In the genomic region with DNA sequence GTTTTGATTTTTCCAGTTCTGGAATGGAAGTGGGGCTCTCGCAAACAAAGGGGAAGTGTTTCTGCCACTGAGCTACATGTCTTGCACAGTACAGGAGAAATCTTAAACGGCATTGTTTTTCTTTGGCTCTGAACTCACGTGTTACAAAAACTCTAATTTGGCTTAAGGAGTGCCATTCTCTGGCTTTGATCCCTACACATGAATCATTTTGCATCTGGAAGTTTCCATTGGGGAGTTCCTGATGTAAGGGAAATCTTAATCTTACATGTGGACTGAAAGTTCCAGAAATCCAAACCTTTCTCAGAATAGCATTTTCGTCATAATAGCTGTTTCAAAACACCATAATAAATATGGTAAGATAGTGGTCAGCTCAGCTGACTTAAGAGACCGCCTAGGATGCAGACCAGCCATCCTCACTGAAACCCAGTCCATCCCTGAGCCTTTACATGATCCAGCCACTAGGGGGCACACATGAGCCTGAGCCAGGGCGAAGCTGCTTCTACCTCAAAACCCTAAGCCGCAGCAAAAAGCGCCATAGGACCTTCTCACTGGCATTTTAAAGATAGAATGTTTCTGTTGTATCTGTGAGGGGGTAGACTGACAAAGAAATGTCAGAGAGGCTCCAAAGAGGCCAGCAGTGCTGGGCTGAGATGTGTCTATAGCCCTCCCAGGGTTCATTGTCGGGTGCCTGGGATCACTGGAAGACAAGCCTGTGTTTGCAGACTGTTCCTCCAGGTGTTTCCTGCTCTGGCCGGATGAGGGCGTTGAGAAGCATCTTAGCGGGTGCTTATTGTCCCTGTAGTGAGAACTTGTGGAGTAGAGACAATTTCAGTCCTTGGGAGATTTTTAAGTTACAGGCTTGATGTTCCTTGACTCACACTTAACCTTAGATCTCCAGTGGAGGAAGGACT, we compare ENCODE assay signal across 8 mouse cellular contexts. TPM values are rescaled to one million over a fixed set of nuclear protein-coding genes. Genes with fewer than 3 reads are reported as not detected.
A peak's percentile ranks its signal among the peaks of the same experiment; 100 is the strongest.
DNase-seq lines count a peak whose midpoint lies in the region; ATAC-seq and TF ChIP-seq lines count a peak whose summit lies in the region.

No protein-coding gene starts in this region.

- WGBS in forebrain, embryonic 12.5 days = 15% methylated on average over 12 of the region's 12 CpGs
- WGBS in heart, postnatal 0 days = 20% methylated on average over 12 of the region's 12 CpGs
- WGBS in liver, embryonic 14.5 days (ENCODE audit: insufficient replicate concordance) = 8% methylated on average over 12 of the region's 12 CpGs
- 11% methylated on average over 12 of the region's 12 CpGs for WGBS in neural tube, embryonic 13.5 days

- peak overlapping the region; percentile 45 for H3K4me2 ChIP-seq in forebrain, embryonic 12.5 days
- peak overlapping the region; percentile 41 for H3K4me2 ChIP-seq in heart, postnatal 0 days (ENCODE audit: low read depth, low read length)
- H3K4me2 ChIP-seq in liver, embryonic 14.5 days (ENCODE audit: low read depth) = peak overlapping the region; percentile 11; the same call in 1 of the 2 replicates
- peak overlapping the region; percentile 55 for H3K4me2 ChIP-seq in neural tube, embryonic 13.5 days

- no peaks in the 10 kb centered on the region for H3K27me3 ChIP-seq in forebrain, embryonic 12.5 days
- H3K27me3 ChIP-seq in heart, postnatal 0 days (ENCODE audit: control insufficient read depth, insufficient read depth, low read length) = no peaks in the 10 kb centered on the region
- H3K27me3 ChIP-seq in liver, embryonic 14.5 days (ENCODE audit: control insufficient read depth, insufficient read depth, low read length) = no peaks in the 10 kb centered on the region
- no peaks in the 10 kb centered on the region for H3K27me3 ChIP-seq in neural tube, embryonic 13.5 days
- H3K27me3 ChIP-seq in testis, adult 2 months (ENCODE audit: control insufficient read depth, insufficient read depth, low read length) = no peaks in the 10 kb centered on the region

- no peaks in the 10 kb centered on the region for H3K36me3 ChIP-seq in forebrain, embryonic 12.5 days (replicated peaks)
- H3K36me3 ChIP-seq in heart, postnatal 0 days (replicated peaks; ENCODE audit: control insufficient read depth, insufficient read depth, low read length) = no peaks in the 10 kb centered on the region; the same call in none of the 2 replicates
- no peaks in the 10 kb centered on the region for H3K36me3 ChIP-seq in liver, embryonic 14.5 days (replicated peaks; ENCODE audit: control insufficient read depth, insufficient read depth, low read depth)
- no peaks in the 10 kb centered on the region for H3K36me3 ChIP-seq in neural tube, embryonic 13.5 days
- H3K36me3 ChIP-seq in testis, adult 2 months (ENCODE audit: control insufficient read depth, insufficient read depth, low read length) = no peaks in the 10 kb centered on the region

- no peak for TF ChIP-seq POLR2A in testis, adult 2 months (IDR thresholded peaks at IDR 0.05; ENCODE audit: control insufficient read depth, low read depth, low read length)

- peak; percentile 81 for ATAC-seq in forebrain, embryonic 12.5 days (ENCODE audit: low FRiP score)
- ATAC-seq in heart, postnatal 0 days (ENCODE audit: insufficient read depth, low read depth) = 0 out of 2 replicates have a peak, but pooled peaks have one; percentile 14
- no peak for ATAC-seq in liver, embryonic 14.5 days (ENCODE audit: insufficient read depth)
- peak; percentile 65; the same call in 1 of the 2 replicates for ATAC-seq in neural tube, embryonic 13.5 days (ENCODE audit: low read depth)

- peak; percentile 96 for TF ChIP-seq CTCF in heart, postnatal 0 days (IDR thresholded peaks at IDR 0.05; ENCODE audit: low read depth)
- peak; percentile 95 for TF ChIP-seq CTCF in liver, embryonic 14.5 days (IDR thresholded peaks at IDR 0.05; ENCODE audit: low read depth)
- TF ChIP-seq CTCF in testis, adult 2 months (IDR thresholded peaks at IDR 0.05; ENCODE audit: control insufficient read depth, insufficient read depth, insufficient replicate concordance, low read depth, low read length) = peak; percentile 97

- H3K27ac ChIP-seq in forebrain, embryonic 12.5 days = no peak overlapping the region
- peak overlapping the region; percentile 85 for H3K27ac ChIP-seq in heart, postnatal 0 days (ENCODE audit: low read depth)
- no peak overlapping the region for H3K27ac ChIP-seq in liver, embryonic 14.5 days
- H3K27ac ChIP-seq in neural tube, embryonic 13.5 days (replicated peaks) = peak overlapping the region; percentile 33
- H3K27ac ChIP-seq in testis, adult 2 months (ENCODE audit: control insufficient read depth, insufficient read depth, low read depth, low read length) = no peak overlapping the region; the same call in 1 of the 2 replicates

- TF ChIP-seq EP300 in heart, postnatal 0 days (IDR thresholded peaks at IDR 0.05; ENCODE audit: low read depth) = 0 out of 2 replicates have a peak, but pooled peaks have one; percentile 14
- no peak for TF ChIP-seq EP300 in liver, embryonic 14.5 days (IDR thresholded peaks at IDR 0.05; ENCODE audit: low read depth)

- H3K9me3 ChIP-seq in forebrain, embryonic 12.5 days = no peaks in the 10 kb centered on the region
- H3K9me3 ChIP-seq in heart, postnatal 0 days (replicated peaks; ENCODE audit: control insufficient read depth, low read length) = no peaks in the 10 kb centered on the region
- no peaks in the 10 kb centered on the region for H3K9me3 ChIP-seq in liver, embryonic 14.5 days (ENCODE audit: control insufficient read depth, low read length)
- H3K9me3 ChIP-seq in neural tube, embryonic 13.5 days = no peaks in the 10 kb centered on the region

- peak; percentile 83 to 86 for DNase-seq in CD8-positive naive resting alpha-beta T cell, adult 2 months (ENCODE audit: low read depth in 2 of 2, low spot score in 2 of 2)
- DNase-seq in c-Kit-positive CD71-positive TER-119-negative erythroid progenitor cells, embryonic 14.5 days (ENCODE audit: low read depth) = peak; percentile 65
- peak; percentile 77 for DNase-seq in heart, postnatal 0 days (ENCODE audit: low spot score)
- DNase-seq in kidney, postnatal 36 days = peak; percentile 89 to 94
- DNase-seq in liver, embryonic 14.5 days (ENCODE audit: low read depth in 3 of 3, low spot score in 3 of 3) = peak; percentile 29 to 45 (median 41)

- peaks cover 6% of the 10 kb centered on the region for H3K4me1 ChIP-seq in forebrain, embryonic 12.5 days
- peaks cover 48% of the 10 kb centered on the region for H3K4me1 ChIP-seq in heart, postnatal 0 days (ENCODE audit: control insufficient read depth, insufficient read depth)
- peaks cover 0 to 10% of the 10 kb centered on the region in 2 experiments; a peak in 2 of 4 replicates for H3K4me1 ChIP-seq in liver, embryonic 14.5 days (replicated peaks; ENCODE audit: control insufficient read depth in 2 of 2, insufficient read depth in 2 of 2, low read length in 1 of 2)
- H3K4me1 ChIP-seq in neural tube, embryonic 13.5 days (replicated peaks) = peaks cover 16% of the 10 kb centered on the region
- H3K4me1 ChIP-seq in testis, adult 2 months (ENCODE audit: control insufficient read depth, insufficient read depth, low read length) = peaks cover 18% of the 10 kb centered on the region

- H3K9ac ChIP-seq in forebrain, embryonic 12.5 days = no peak overlapping the region
- H3K9ac ChIP-seq in heart, postnatal 0 days (replicated peaks; ENCODE audit: low read depth, low read length) = no peak overlapping the region
- no peak overlapping the region for H3K9ac ChIP-seq in liver, embryonic 14.5 days (replicated peaks)
- peak overlapping the region; percentile 62; the same call in 1 of the 2 replicates for H3K9ac ChIP-seq in neural tube, embryonic 13.5 days

- peak overlapping the region; percentile 18 for H3K4me3 ChIP-seq in forebrain, embryonic 12.5 days (replicated peaks)
- no peak overlapping the region for H3K4me3 ChIP-seq in heart, postnatal 0 days (ENCODE audit: low read depth, low read length)
- H3K4me3 ChIP-seq in liver, embryonic 14.5 days (ENCODE audit: insufficient read depth in 1 of 2, low read depth in 2 of 2, low read length in 2 of 2) = no peak overlapping the region
- peak overlapping the region; percentile 26 for H3K4me3 ChIP-seq in neural tube, embryonic 13.5 days
- peak overlapping the region; percentile 53 for H3K4me3 ChIP-seq in testis, adult 2 months (ENCODE audit: control insufficient read depth, low read depth, low read length)

RNA-seq across cellular contexts. Expression of gene Akap2, which starts 44.2 kb away (rescaled TPM):
- 12.4 and 12.5 TPM in 2 replicates for polyA plus RNA-seq in forebrain, embryonic 12.5 days (2016; fragmentation: Nextera tagmentation; extraction: Ambion mirVana)
- 64.1 and 65.5 TPM in 2 replicates for total RNA-seq in heart, postnatal 0 days (2014; rRNA removed; ENCODE audit: low replicate concordance)
- polyA plus RNA-seq in heart, postnatal 0 days (2015; fragmentation: Nextera tagmentation; extraction: Ambion mirVana) = 33.8 and 37.7 TPM in 2 replicates
- 0.76 and 0.79 TPM in 2 replicates for polyA plus RNA-seq in liver, embryonic 14.5 days (2012; rRNA removed)
- polyA plus RNA-seq in liver, embryonic 14.5 days (2014; fragmentation: Nextera tagmentation; extraction: Ambion mirVana) = 0.63 and 1.5 TPM in 2 replicates
- polyA plus RNA-seq in neural tube, embryonic 13.5 days (2015; fragmentation: Nextera tagmentation; extraction: Ambion mirVana) = 14.6 and 18.7 TPM in 2 replicates
- 18.1 and 21.0 TPM in 2 replicates for polyA plus RNA-seq in testis, adult 2 months (2012; rRNA removed)

Comparison
In these comparisons a context has a peak if more than half of its experiments do, and no peak if none do; other contexts are left out.
1. DNase-seq: peak in every context shown above with its lines; median percentile 92 in kidney, postnatal 36 days; 84 in CD8-positive naive resting alpha-beta T cell, adult 2 months; 77 in heart, postnatal 0 days; 65 in c-Kit-positive CD71-positive TER-119-negative erythroid progenitor cells, embryonic 14.5 days; 41 in liver, embryonic 14.5 days.
2. H3K27ac ChIP-seq: peak in heart, postnatal 0 days (single experiment) and neural tube, embryonic 13.5 days (single experiment); none in forebrain, embryonic 12.5 days (single experiment), liver, embryonic 14.5 days (single experiment) and testis, adult 2 months (single experiment).
3. H3K4me3 ChIP-seq: peak in forebrain, embryonic 12.5 days (single experiment), neural tube, embryonic 13.5 days (single experiment) and testis, adult 2 months (single experiment); none in heart, postnatal 0 days (single experiment) and liver, embryonic 14.5 days (0 of 2).
4. Peak in every context shown above with its lines, with median percentiles within 50 percentile points of each other: H3K4me2 ChIP-seq and CTCF ChIP-seq.